Mouse (Mus musculus): ENCODE data around the gene Daxx. TPM values are rescaled to one million over a fixed set of nuclear protein-coding genes. Genes with fewer than 3 reads are reported as not detected.
"Not testable (repeated sequence)": the region's sequence is repeated elsewhere in the genome, so short reads cannot be mapped to it uniquely, and the experiment has no call there.

The Daxx gene
- 55.0 and 59.9 TPM in 2 replicates for polyA plus RNA-seq (2014; fragmentation: Nextera tagmentation; extraction: Ambion mirVana)

- WGBS: under 1% methylated on average over 68 of the region's 68 CpGs
Observed at GRCm38 (mm10) chr17:33909077-33909868, at the start of gene Daxx. Gene Daxx, plus strand, starts transcription at chr17:33909414.

GRCm38 (mm10) chr17:33865330-33866030, 43.7 kb upstream of the Daxx start:
- Histone ChIP-seq H3K36me3 (replicated peaks; ENCODE audit: control insufficient read depth, insufficient read depth, low read depth, low read length) (no peaks in the 10 kb centered on the region), H3K9me3 (replicated peaks; ENCODE audit: control insufficient read depth, low read length) (no peaks in the 10 kb centered on the region), H3K9ac (replicated peaks; ENCODE audit: low read length) (no peak overlapping the region)

More at GRCm38 (mm10) chr17:33909077-33909868, at the start of gene Daxx:
- no peaks in the 10 kb centered on the region for H3K9me3 ChIP-seq (replicated peaks; ENCODE audit: control insufficient read depth, low read length)
- peak within 1 kb of the TSS; percentile 95 for H3K4me2 ChIP-seq (ENCODE audit: low read depth, low read length)
- H3K9ac ChIP-seq (replicated peaks; ENCODE audit: low read length): peak within 1 kb of the TSS; percentile 89
- no peaks in the 10 kb centered on the region for H3K4me1 ChIP-seq (ENCODE audit: control insufficient read depth, insufficient read depth, low read length)
- DNase-seq (ENCODE audit: low spot score) (peak; percentile 99), ATAC-seq (replicated peaks; ENCODE audit: insufficient number of reproducible peaks, low FRiP score, low TSS enrichment, low read depth) (peak; percentile 96)
- no peaks in the 10 kb centered on the region; the same call in 1 of the 2 replicates for H3K27me3 ChIP-seq (ENCODE audit: control insufficient read depth, insufficient read depth, low read length)
- peak within 1 kb of the TSS; percentile 79 for H3K27ac ChIP-seq (replicated peaks; ENCODE audit: low read depth, low read length)
- H3K36me3 ChIP-seq (replicated peaks; ENCODE audit: control insufficient read depth, insufficient read depth, low read depth, low read length): peaks cover 23% of the 10 kb centered on the region
- peak within 1 kb of the TSS; percentile 87 for H3K4me3 ChIP-seq (ENCODE audit: low read depth, low read length)

DNA sequence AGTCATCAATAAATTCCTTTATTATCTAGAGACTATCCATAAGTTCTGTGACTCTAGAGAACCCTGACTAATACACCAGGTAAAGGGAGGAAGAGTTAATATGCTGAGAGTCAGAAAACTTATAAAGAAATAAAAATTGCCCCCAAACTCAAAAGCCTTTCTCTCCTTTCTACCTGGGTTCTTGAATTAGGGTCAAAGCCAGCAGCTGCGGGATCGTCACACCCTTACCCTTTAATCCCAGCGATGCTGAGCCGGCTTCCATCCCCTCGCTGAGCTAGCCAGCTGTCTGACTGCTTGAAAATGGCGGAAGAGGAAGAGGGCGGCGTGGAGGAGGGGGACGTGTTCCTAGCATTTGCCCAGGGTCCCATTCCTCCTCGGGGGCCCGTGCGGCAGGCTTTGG, 35.7 kb upstream of the Daxx start, which contains the start of gene Gm7029:
Gm7029 (plus strand) TSS at position 301 of the 400 bp plus-strand sequence.
- not testable (repeated sequence) for H3K9ac ChIP-seq (replicated peaks; ENCODE audit: low read length); H3K4me1 ChIP-seq (ENCODE audit: control insufficient read depth, insufficient read depth, low read length); H3K4me3 ChIP-seq (ENCODE audit: low read depth, low read length); H3K27ac ChIP-seq (replicated peaks; ENCODE audit: low read depth, low read length); ATAC-seq (replicated peaks; ENCODE audit: insufficient number of reproducible peaks, low FRiP score, low TSS enrichment, low read depth); H3K9me3 ChIP-seq (replicated peaks; ENCODE audit: control insufficient read depth, low read length); H3K27me3 ChIP-seq (ENCODE audit: control insufficient read depth, insufficient read depth, low read length); DNase-seq (ENCODE audit: low spot score); H3K4me2 ChIP-seq (ENCODE audit: low read depth, low read length); H3K36me3 ChIP-seq (replicated peaks; ENCODE audit: control insufficient read depth, insufficient read depth, low read depth, low read length)
- 90% methylated on average over 2 of the region's 12 CpGs for whole genome bisulfite sequencing

More at GRCm38 (mm10) chr17:33865330-33866030, 43.7 kb upstream of the Daxx start:
- no peak overlapping the region for H3K4me3 ChIP-seq (ENCODE audit: low read depth, low read length)
- DNase-seq (ENCODE audit: low spot score): peak; percentile 41
- no peaks in the 10 kb centered on the region for H3K4me1 ChIP-seq (ENCODE audit: control insufficient read depth, insufficient read depth, low read length)
- H3K27me3 ChIP-seq (ENCODE audit: control insufficient read depth, insufficient read depth, low read length): no peaks in the 10 kb centered on the region
- WGBS: 45% methylated on average over 9 of the region's 9 CpGs
- no peak overlapping the region for H3K4me2 ChIP-seq (ENCODE audit: low read depth, low read length)
- no peak overlapping the region for H3K27ac ChIP-seq (replicated peaks; ENCODE audit: low read depth, low read length)
- ATAC-seq (replicated peaks; ENCODE audit: insufficient number of reproducible peaks, low FRiP score, low TSS enrichment, low read depth): no peak

DNA sequence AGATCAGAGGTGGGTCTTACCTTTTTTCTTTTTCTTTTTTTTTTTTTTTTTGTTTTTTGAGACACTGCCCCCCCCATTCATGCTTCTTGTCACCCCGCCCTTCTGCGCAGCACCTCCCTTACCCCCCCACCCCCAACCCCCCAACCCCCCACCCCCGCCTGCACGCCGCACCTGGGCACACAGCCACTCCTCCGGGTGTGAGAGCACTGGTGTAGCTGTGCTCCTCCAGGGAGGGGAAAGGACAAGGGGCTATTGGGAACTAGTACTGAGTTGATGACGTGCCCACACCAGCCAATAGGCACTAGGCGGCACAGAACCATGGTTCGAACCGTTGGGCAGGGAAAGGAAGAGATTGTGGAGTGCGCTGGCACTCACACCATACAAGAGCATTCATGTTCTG, 34.8 kb upstream of the Daxx start:
- DNase-seq (ENCODE audit: low spot score): no peak
- no peak overlapping the region for H3K4me3 ChIP-seq (ENCODE audit: low read depth, low read length)
- H3K9ac ChIP-seq (replicated peaks; ENCODE audit: low read length): no peak overlapping the region
- H3K36me3 ChIP-seq (replicated peaks; ENCODE audit: control insufficient read depth, insufficient read depth, low read depth, low read length): no peaks in the 10 kb centered on the region
- WGBS: 88% methylated on average over 11 of the region's 11 CpGs
- ATAC-seq (replicated peaks; ENCODE audit: insufficient number of reproducible peaks, low FRiP score, low TSS enrichment, low read depth): no peak
- H3K9me3 ChIP-seq (replicated peaks; ENCODE audit: control insufficient read depth, low read length): no peaks in the 10 kb centered on the region
- no peak overlapping the region for H3K4me2 ChIP-seq (ENCODE audit: low read depth, low read length)
- no peaks in the 10 kb centered on the region for H3K4me1 ChIP-seq (ENCODE audit: control insufficient read depth, insufficient read depth, low read length)
- no peaks in the 10 kb centered on the region for H3K27me3 ChIP-seq (ENCODE audit: control insufficient read depth, insufficient read depth, low read length)
- no peak overlapping the region for H3K27ac ChIP-seq (replicated peaks; ENCODE audit: low read depth, low read length)

- 82% methylated on average over 5 of the region's 5 CpGs for WGBS
- not testable (repeated sequence) for H3K4me1 ChIP-seq (ENCODE audit: control insufficient read depth, insufficient read depth, low read length); H3K36me3 ChIP-seq (replicated peaks; ENCODE audit: control insufficient read depth, insufficient read depth, low read depth, low read length); ATAC-seq (replicated peaks; ENCODE audit: insufficient number of reproducible peaks, low FRiP score, low TSS enrichment, low read depth); H3K4me2 ChIP-seq (ENCODE audit: low read depth, low read length); H3K9me3 ChIP-seq (replicated peaks; ENCODE audit: control insufficient read depth, low read length); H3K9ac ChIP-seq (replicated peaks; ENCODE audit: low read length); H3K4me3 ChIP-seq (ENCODE audit: low read depth, low read length); H3K27me3 ChIP-seq (ENCODE audit: control insufficient read depth, insufficient read depth, low read length); H3K27ac ChIP-seq (replicated peaks; ENCODE audit: low read depth, low read length)
- peak; percentile 7 for DNase-seq (ENCODE audit: low spot score)
Observed at GRCm38 (mm10) chr17:33875797-33876196, 33.4 kb upstream of the Daxx start.

DNA sequence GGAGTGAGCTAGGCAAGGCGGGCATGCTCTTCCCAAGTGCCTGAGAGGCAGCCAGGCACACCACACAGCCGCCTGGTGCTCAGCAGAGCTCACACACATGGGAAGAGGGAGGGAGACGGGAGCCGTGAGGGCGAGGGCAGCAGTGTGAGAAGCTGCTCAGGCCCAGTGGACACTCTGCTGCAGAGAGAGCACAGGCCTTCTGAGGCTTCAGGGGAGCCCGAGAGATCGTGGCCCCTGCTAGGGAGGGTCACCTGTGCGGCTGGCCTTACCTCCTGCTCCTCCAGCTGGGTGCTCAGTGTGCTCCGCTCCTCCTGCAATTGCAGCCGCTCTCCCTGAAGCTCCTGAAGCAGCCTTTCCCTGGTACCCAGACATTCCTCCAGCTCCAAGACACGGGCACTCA, 24.9 kb upstream of the Daxx start:
- H3K4me1 ChIP-seq (ENCODE audit: control insufficient read depth, insufficient read depth, low read length); H3K9me3 ChIP-seq (replicated peaks; ENCODE audit: control insufficient read depth, low read length); ATAC-seq (replicated peaks; ENCODE audit: insufficient number of reproducible peaks, low FRiP score, low TSS enrichment, low read depth); H3K36me3 ChIP-seq (replicated peaks; ENCODE audit: control insufficient read depth, insufficient read depth, low read depth, low read length); H3K4me2 ChIP-seq (ENCODE audit: low read depth, low read length); H3K27me3 ChIP-seq (ENCODE audit: control insufficient read depth, insufficient read depth, low read length); DNase-seq (ENCODE audit: low spot score); H3K27ac ChIP-seq (replicated peaks; ENCODE audit: low read depth, low read length); H3K4me3 ChIP-seq (ENCODE audit: low read depth, low read length); H3K9ac ChIP-seq (replicated peaks; ENCODE audit: low read length): not testable (repeated sequence)
- 91% methylated on average over 10 of the region's 11 CpGs for WGBS

- not testable (repeated sequence) for ATAC-seq (replicated peaks; ENCODE audit: insufficient number of reproducible peaks, low FRiP score, low TSS enrichment, low read depth); H3K27me3 ChIP-seq (ENCODE audit: control insufficient read depth, insufficient read depth, low read length); H3K4me3 ChIP-seq (ENCODE audit: low read depth, low read length)
Observed at GRCm38 (mm10) chr17:33887802-33888201, 21.4 kb upstream of the Daxx start.

GRCm38 (mm10) chr17:33888230-33888629, 21.0 kb upstream of the Daxx start:
- H3K4me1 ChIP-seq (ENCODE audit: control insufficient read depth, insufficient read depth, low read length); H3K4me3 ChIP-seq (ENCODE audit: low read depth, low read length); H3K27ac ChIP-seq (replicated peaks; ENCODE audit: low read depth, low read length); ATAC-seq (replicated peaks; ENCODE audit: insufficient number of reproducible peaks, low FRiP score, low TSS enrichment, low read depth); H3K36me3 ChIP-seq (replicated peaks; ENCODE audit: control insufficient read depth, insufficient read depth, low read depth, low read length); H3K9me3 ChIP-seq (replicated peaks; ENCODE audit: control insufficient read depth, low read length); H3K9ac ChIP-seq (replicated peaks; ENCODE audit: low read length); H3K27me3 ChIP-seq (ENCODE audit: control insufficient read depth, insufficient read depth, low read length): not testable (repeated sequence)
- peak; percentile 58 for DNase-seq (ENCODE audit: low spot score)
- H3K4me2 ChIP-seq (ENCODE audit: low read depth, low read length): peak overlapping the region; percentile 7; the same call in 1 of the 2 replicates

More at GRCm38 (mm10) chr17:33887802-33888201, 21.4 kb upstream of the Daxx start:
- H3K9me3 ChIP-seq (replicated peaks; ENCODE audit: control insufficient read depth, low read length); DNase-seq (ENCODE audit: low spot score); H3K4me2 ChIP-seq (ENCODE audit: low read depth, low read length); H3K27ac ChIP-seq (replicated peaks; ENCODE audit: low read depth, low read length); H3K4me1 ChIP-seq (ENCODE audit: control insufficient read depth, insufficient read depth, low read length); H3K9ac ChIP-seq (replicated peaks; ENCODE audit: low read length); H3K36me3 ChIP-seq (replicated peaks; ENCODE audit: control insufficient read depth, insufficient read depth, low read depth, low read length): not testable (repeated sequence)
- WGBS: 65% methylated on average over 2 of the region's 2 CpGs
